Mouse (Mus musculus) neutrophil, adult 5-6 weeks (primary cell): ENCODE measurements around the gene Foxp1. TPM values are rescaled to one million over a fixed set of nuclear protein-coding genes. Genes with fewer than 3 reads are reported as not detected.

Source experiments
- ATAC-seq: fragments of 151-379, 151-347 bp; 2 replicates; pipeline ENCODE4 v1.8.0; 2017; ENCODE audit warnings: mild to moderate bottlenecking, moderate TSS enrichment; ENCODE audit not compliant: insufficient number of reproducible peaks, poor library complexity, low FRiP score, severe bottlenecking; ENCODE audit errors: extremely low read depth
- total RNA-seq: library from RNA; stranded (forward); fragments of 200-1000 nt; gene quantifications from 2 replicates; pipeline ENCODE4 v1.2.3, GENCODE M21; 2017

Gene Foxp1
- total RNA-seq, 1 experiment from 2014 or later: 448 TPM

GRCm38 (mm10) chr6:99043932-99044664 is 478.4 kb downstream of the Foxp1 start:
- no peak for ATAC-seq

GRCm38 (mm10) chr6:99043226-99043625 is 479.3 kb downstream of the Foxp1 start:
- ATAC-seq: no peak

DNA sequence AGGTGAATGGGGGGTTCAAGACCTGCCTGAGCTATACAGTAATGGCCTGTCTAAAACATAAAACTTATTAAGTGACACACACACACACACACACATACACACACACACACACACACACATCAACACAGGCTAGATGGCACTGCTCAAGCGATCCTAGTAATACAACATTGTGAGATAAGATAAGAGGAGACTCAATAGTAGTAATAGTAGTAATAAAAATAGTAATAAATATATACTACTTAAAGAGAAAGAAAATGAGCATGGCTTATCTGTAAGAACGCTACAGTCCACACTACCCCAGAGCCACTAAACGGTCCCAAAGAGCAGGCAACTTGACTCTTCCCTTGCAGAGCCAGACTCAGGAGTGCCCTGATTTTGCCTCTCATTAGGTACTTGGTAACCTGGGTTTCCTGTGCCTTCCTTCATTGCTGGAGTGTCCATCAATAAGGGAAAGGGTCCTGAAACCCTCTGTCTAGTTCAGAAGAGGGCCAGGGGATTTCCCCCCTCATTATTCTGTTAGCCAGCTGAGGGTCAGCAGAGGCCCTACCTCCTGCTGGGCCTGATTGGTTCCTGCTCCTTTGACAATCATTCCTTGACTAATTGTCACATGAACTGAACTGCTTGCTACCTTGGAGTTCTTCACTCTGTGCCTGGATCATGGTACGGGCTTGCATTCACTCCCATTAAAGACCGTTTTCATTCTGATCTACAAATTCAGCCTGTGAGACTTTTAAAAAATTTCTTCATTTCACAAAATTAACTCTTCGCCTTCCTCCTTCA is 480.2 kb downstream of the Foxp1 start:
- no peak for ATAC-seq

GRCm38 (mm10) chr6:99038977-99039376 is 483.5 kb downstream of the Foxp1 start:
- ATAC-seq: no peak

- ATAC-seq: no peak
Observed at GRCm38 (mm10) chr6:99035459-99036375, 486.8 kb downstream of the Foxp1 start.

DNA sequence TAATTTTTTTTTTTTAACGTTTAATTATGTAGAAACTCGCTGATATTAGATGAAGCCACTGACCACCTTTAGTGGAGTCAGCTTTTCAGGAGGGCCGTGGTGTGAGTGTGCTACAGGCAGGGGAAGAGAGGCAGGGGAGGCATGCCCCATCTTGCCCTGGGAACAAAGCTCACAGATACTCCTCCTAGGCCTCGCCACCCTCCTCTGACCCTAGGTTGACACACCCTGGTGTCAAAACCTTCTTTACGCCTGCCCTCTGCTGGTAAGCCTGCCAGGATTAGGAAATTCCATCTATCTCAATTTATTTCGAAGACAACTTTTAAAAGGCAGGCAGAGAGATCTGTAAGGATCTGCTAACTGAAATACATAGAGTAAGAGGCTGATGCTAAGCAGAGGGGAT is 489.5 kb downstream of the Foxp1 start:
- no peak for ATAC-seq

DNA sequence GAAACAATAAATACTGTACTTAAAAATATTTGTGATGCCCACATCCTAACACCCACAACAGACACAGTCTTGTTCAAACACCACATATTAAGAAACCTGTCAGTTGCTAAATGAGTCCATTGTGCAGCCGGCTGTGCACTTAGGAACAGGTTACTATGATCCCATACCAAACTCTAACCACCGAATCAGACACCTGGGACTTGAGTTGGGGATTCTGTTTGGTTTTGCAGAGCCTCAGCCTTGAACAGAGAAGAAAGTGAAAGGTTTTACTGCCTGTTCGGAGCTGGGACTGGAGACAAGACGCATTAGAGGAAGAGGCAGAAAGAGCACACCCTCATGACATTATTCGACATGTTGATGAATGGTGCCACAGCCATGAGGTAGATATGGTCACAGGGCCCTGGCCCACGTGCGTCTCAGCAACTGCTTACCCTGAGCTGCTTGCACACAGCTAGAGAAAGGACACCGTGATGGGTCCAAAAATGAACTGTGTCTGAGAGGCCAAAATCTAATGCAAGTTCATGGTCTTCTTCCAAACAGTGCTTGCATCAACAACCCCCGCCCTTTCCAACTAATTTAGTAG is 491.1 kb downstream of the Foxp1 start:
- no peak for ATAC-seq

GRCm38 (mm10) chr6:99030251-99030650 is 492.3 kb downstream of the Foxp1 start:
- ATAC-seq: no peak

DNA sequence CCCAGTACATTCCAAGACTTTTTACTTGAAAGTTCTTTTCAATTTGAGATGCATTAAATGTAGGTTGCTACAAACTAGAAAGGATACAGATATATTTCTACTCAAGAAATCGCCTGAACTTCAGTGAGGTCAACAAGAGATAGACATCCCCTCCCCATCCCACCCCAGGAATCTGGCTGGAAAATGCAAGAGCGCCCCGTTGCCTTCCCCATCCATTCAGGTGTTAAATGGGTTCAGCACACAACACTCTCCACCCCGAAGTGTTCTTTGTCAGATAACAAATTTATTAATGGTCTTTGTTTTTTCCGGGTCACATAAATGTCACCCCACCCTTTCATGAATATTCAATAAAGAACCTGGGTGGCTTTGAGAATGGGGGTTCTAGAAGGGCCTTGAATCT is 493.1 kb downstream of the Foxp1 start:
- ATAC-seq: no peak

DNA sequence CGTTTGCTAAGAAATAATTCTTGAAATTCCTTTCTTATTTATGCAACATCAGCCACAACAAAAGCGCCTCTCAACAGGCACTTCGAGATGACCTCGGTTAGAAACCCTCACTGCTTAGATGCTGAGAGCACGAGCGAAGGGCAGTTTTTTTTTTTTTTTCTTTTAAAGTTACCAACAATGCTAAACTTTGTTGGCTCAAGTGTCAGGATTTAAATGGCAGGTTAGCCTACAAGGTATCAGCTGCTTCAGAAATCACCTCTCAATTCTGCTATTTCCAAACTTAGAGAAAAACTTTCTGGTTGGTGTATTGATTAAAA is 493.6 kb downstream of the Foxp1 start:
- no peak for ATAC-seq

GRCm38 (mm10) chr6:99028161-99028988 is 494.1 kb downstream of the Foxp1 start:
- peak; percentile 39 for ATAC-seq

DNA sequence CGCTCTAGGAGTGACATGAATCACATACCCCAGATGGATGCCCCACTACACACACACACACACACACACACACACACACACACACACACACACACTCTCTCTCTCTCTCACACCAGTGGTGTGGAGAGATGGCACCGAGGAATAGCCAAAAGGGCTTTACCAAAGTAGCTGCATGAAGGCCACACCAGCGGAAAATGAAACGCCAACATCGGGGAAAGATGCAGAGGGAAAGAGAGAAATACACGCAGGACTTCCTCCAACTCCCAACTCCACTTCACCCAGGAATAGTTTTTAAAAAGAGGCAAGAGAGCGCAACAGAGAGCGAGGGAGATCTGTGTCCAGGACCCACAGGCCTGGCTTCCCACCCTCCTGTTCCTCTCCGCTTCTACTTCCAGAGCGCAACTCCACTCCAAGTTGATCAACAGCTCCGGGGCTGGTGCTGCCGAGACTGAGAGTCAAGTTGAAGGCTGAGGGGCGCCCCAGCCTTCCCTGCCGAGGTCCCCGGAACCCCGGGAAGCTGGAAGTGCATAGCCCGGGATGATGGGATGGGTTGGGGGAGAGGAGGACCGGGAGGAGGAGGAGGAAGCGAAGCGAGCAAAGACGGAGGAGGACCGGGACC is 494.9 kb downstream of the Foxp1 start:
- ATAC-seq: no peak

DNA sequence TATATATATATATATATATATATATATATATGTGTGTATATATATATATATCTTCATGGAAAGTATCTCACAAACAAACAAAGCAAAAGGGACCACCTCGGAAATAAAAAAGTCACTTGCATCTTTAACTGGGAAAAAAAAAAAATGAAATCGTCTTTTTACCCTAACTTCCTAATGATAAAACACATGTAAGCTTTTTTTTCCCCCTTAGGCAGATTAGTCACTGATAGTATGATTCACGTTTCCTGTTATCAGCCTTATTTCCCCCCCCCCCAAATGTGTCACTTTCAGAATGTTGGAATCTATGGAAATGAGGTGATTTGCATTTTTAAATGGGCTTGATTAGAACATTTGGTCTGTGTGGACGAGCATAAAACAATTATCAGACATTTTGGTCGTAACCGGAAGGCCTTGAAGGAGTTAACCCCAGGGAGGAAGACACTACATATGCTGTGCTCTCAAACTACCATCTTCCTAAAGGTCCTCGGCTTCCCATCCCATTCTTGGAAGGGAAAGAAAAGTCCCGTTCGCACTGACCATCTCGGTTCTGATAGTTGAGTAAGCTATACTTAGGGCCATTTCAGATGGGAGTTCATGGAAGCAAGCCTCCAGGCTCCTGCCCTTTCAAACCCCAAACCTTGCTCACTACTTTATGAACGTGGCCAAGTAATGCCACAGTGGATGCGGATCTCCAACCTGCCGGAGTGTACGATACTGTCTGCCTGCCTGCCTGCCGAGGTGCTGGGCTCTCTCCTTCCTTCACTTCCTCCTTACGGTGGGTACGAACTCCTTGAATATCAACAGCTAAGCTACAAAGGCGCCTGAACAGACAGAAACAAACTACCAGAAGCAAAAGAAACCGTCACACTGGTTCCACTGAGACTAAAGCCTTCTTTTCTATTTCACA is 495.6 kb downstream of the Foxp1 start:
- ATAC-seq: peak; percentile 40; the same call in 1 of the 2 replicates

DNA sequence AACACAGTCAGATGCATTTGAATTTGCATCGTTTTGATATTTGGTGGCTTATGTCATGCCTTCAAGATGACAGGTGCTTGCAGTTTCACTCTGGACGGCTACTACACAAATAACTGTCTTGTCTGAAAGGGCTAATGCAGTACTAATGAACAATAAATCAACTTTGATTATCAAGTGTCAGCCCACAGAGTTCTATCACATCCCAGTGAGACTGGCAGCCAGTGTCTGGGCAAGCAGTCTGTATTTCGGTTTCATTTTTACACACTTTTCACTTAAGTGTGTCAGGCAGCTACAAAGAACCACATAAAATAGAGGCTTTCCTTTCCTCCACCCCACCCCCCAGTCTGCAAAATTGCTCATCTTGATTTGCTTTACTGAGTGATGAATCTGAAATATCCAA is 496.5 kb downstream of the Foxp1 start:
- ATAC-seq: no peak

- no peak for ATAC-seq
Observed at GRCm38 (mm10) chr6:99024588-99024987, 497.9 kb downstream of the Foxp1 start.

GRCm38 (mm10) chr6:99020570-99021444 is 501.7 kb downstream of the Foxp1 start:
- ATAC-seq: no peak
